ENCODE assay signal across 16 mouse cellular contexts in the genomic region with DNA sequence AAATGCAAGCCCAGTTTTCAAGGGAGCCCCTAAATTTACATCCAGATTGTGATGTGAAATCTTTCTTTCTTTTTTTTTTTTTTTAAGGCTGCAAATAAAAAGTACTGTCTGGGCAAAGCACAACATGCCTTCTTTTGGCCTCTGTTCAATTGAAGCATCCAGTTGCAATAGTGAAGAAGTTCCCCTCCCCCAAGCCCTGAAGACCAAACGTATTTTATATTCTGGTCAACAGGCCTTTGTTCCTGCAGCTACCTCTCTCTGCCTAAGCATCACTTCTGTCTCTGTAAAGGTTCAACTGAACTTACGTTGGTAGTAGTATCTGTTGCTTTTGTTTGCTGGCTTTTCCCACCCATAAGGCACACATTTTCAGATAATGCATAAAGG. TPM values are rescaled to one million over a fixed set of nuclear protein-coding genes. Genes with fewer than 3 reads are reported as not detected.
DNase-seq lines count a peak whose midpoint lies in the region; ATAC-seq and TF ChIP-seq lines count a peak whose summit lies in the region.
"Had no signal": no experiment of that assay in that cellular context is flagged by ENCODE, and none has a peak within 500 bp of the region (broad histone marks: within the 10 kb centered on the region; RNA-seq: fewer than 3 reads in every experiment).

No protein-coding gene starts in this region.

- no peaks in the 10 kb centered on the region for H3K36me3 ChIP-seq in intestine, postnatal 0 days (ENCODE audit: control insufficient read depth, insufficient read depth)
- no peaks in the 10 kb centered on the region for H3K36me3 ChIP-seq in intestine, embryonic 16.5 days (ENCODE audit: control insufficient read depth, insufficient read depth, low read length)
- no peaks in the 10 kb centered on the region for H3K36me3 ChIP-seq in forebrain, embryonic 16.5 days (ENCODE audit: control insufficient read depth, insufficient read depth)
- no peaks in the 10 kb centered on the region for H3K36me3 ChIP-seq in midbrain, embryonic 11.5 days (ENCODE audit: control insufficient read depth, insufficient read depth, low read length)
- no peaks in the 10 kb centered on the region for H3K36me3 ChIP-seq in small intestine, adult 2 months (ENCODE audit: control insufficient read depth, insufficient read depth, low read length)
- H3K36me3 ChIP-seq in liver, embryonic 11.5 days (ENCODE audit: control insufficient read depth, insufficient read depth, low read length), result no peaks in the 10 kb centered on the region
- H3K36me3 ChIP-seq: heart, embryonic 15.5 days; intestine, embryonic 15.5 days; limb, embryonic 15.5 days had no signal

- TF ChIP-seq POLR2A in small intestine, adult 2 months (IDR thresholded peaks at IDR 0.05; ENCODE audit: low read depth, low read length), result no peak
- TF ChIP-seq POLR2A in lung, adult 2 months (IDR thresholded peaks at IDR 0.05; ENCODE audit: borderline replicate concordance, extremely low read depth, low read depth, low read length), result no peak

- no peaks in the 10 kb centered on the region for H3K9me3 ChIP-seq in intestine, postnatal 0 days (ENCODE audit: control insufficient read depth)
- no peaks in the 10 kb centered on the region for H3K9me3 ChIP-seq in intestine, embryonic 16.5 days (ENCODE audit: control insufficient read depth, low read length)
- H3K9me3 ChIP-seq in forebrain, embryonic 16.5 days (ENCODE audit: control insufficient read depth, low read length), result no peaks in the 10 kb centered on the region
- H3K9me3 ChIP-seq in midbrain, embryonic 11.5 days (ENCODE audit: control insufficient read depth, low read length), result no peaks in the 10 kb centered on the region
- no peaks in the 10 kb centered on the region for H3K9me3 ChIP-seq in liver, embryonic 11.5 days (ENCODE audit: control insufficient read depth, low read length)
- H3K9me3 ChIP-seq: heart, embryonic 15.5 days; intestine, embryonic 15.5 days; limb, embryonic 15.5 days had no signal

- TF ChIP-seq CTCF in intestine, postnatal 0 days (IDR thresholded peaks at IDR 0.05; ENCODE audit: low read depth), result no peak
- TF ChIP-seq CTCF in small intestine, adult 2 months (IDR thresholded peaks at IDR 0.05; ENCODE audit: extremely low read depth, insufficient read length, insufficient replicate concordance, low read depth, low read length), result no peak
- TF ChIP-seq CTCF in lung, adult 2 months (IDR thresholded peaks at IDR 0.05; ENCODE audit: insufficient read depth, low read length), result no peak

- 58% methylated on average over 2 of the region's 2 CpGs for WGBS in intestine, postnatal 0 days
- 36% methylated on average over 2 of the region's 2 CpGs for WGBS in intestine, embryonic 16.5 days
- WGBS in forebrain, embryonic 16.5 days, result 20% methylated on average over 2 of the region's 2 CpGs
- WGBS in midbrain, embryonic 11.5 days, result 22% methylated on average over 2 of the region's 2 CpGs
- WGBS in small intestine, adult 2 months, result 62% methylated on average over 2 of the region's 2 CpGs
- WGBS in lung, adult 2 months, result 58% methylated on average over 2 of the region's 2 CpGs
- 56% methylated on average over 2 of the region's 2 CpGs for WGBS in liver, embryonic 11.5 days

- H3K4me3 ChIP-seq in intestine, postnatal 0 days (ENCODE audit: low read depth, low read length), result no peak overlapping the region
- H3K4me3 ChIP-seq in intestine, embryonic 16.5 days (ENCODE audit: low read length), result no peak overlapping the region
- no peak overlapping the region for H3K4me3 ChIP-seq in forebrain, embryonic 16.5 days (replicated peaks; ENCODE audit: low read length)
- H3K4me3 ChIP-seq in midbrain, embryonic 11.5 days (ENCODE audit: low read depth, low read length), result no peak overlapping the region
- H3K4me3 ChIP-seq in small intestine, adult 2 months (ENCODE audit: low read depth, low read length), result no peak overlapping the region
- H3K4me3 ChIP-seq in lung, adult 2 months (replicated peaks; ENCODE audit: extremely low read depth, low read depth, low read length), result no peak overlapping the region
- no peak overlapping the region for H3K4me3 ChIP-seq in liver, embryonic 11.5 days (ENCODE audit: low read depth, low read length)
- H3K4me3 ChIP-seq: heart, embryonic 15.5 days; intestine, embryonic 15.5 days; limb, embryonic 15.5 days had no signal

- no peaks in the 10 kb centered on the region for H3K4me1 ChIP-seq in intestine, postnatal 0 days (replicated peaks; ENCODE audit: control insufficient read depth, insufficient read depth, low read length)
- H3K4me1 ChIP-seq in intestine, embryonic 16.5 days (ENCODE audit: control insufficient read depth, insufficient read depth, low read length), result no peaks in the 10 kb centered on the region
- H3K4me1 ChIP-seq in forebrain, embryonic 16.5 days (replicated peaks; ENCODE audit: control insufficient read depth, insufficient read depth, low read length), result peaks cover 6% of the 10 kb centered on the region; the same call in 1 of the 2 replicates
- peaks cover 10% of the 10 kb centered on the region; the same call in 1 of the 2 replicates for H3K4me1 ChIP-seq in midbrain, embryonic 11.5 days (ENCODE audit: control insufficient read depth, insufficient read depth, low read length)
- peaks cover 10% of the 10 kb centered on the region; the same call in 1 of the 2 replicates for H3K4me1 ChIP-seq in small intestine, adult 2 months (ENCODE audit: control insufficient read depth, insufficient read depth, insufficient read length, low read length)
- H3K4me1 ChIP-seq in lung, adult 2 months (ENCODE audit: control insufficient read depth, insufficient read depth, low read length), result no peaks in the 10 kb centered on the region
- H3K4me1 ChIP-seq in liver, embryonic 11.5 days (replicated peaks; ENCODE audit: control insufficient read depth, insufficient read depth, low read length), result no peaks in the 10 kb centered on the region
- H3K4me1 ChIP-seq: heart, embryonic 15.5 days; intestine, embryonic 15.5 days; limb, embryonic 15.5 days had no signal

- H3K4me2 ChIP-seq in intestine, postnatal 0 days (replicated peaks; ENCODE audit: low read depth), result no peak overlapping the region
- no peak overlapping the region for H3K4me2 ChIP-seq in intestine, embryonic 16.5 days (ENCODE audit: low read depth, low read length)
- no peak overlapping the region for H3K4me2 ChIP-seq in forebrain, embryonic 16.5 days (ENCODE audit: low read length)
- H3K4me2 ChIP-seq in midbrain, embryonic 11.5 days, result peak overlapping the region; percentile 22; the same call in 1 of the 2 replicates
- H3K4me2 ChIP-seq in liver, embryonic 11.5 days, result no peak overlapping the region
- H3K4me2 ChIP-seq: heart, embryonic 15.5 days; intestine, embryonic 15.5 days; limb, embryonic 15.5 days had no signal

- no peaks in the 10 kb centered on the region for H3K27me3 ChIP-seq in intestine, postnatal 0 days (replicated peaks; ENCODE audit: control insufficient read depth, insufficient read depth, low read length)
- H3K27me3 ChIP-seq in intestine, embryonic 16.5 days (replicated peaks; ENCODE audit: control insufficient read depth, insufficient read depth, low read length), result no peaks in the 10 kb centered on the region
- H3K27me3 ChIP-seq in forebrain, embryonic 16.5 days (replicated peaks; ENCODE audit: control insufficient read depth, insufficient read depth, low read length), result no peaks in the 10 kb centered on the region
- no peaks in the 10 kb centered on the region for H3K27me3 ChIP-seq in midbrain, embryonic 11.5 days (ENCODE audit: control insufficient read depth, insufficient read depth, low read length)
- H3K27me3 ChIP-seq in small intestine, adult 2 months (ENCODE audit: control insufficient read depth, insufficient read depth, low read length), result no peaks in the 10 kb centered on the region
- H3K27me3 ChIP-seq in liver, embryonic 11.5 days (replicated peaks; ENCODE audit: control insufficient read depth, insufficient read depth, low read length), result no peaks in the 10 kb centered on the region
- H3K27me3 ChIP-seq: heart, embryonic 15.5 days; intestine, embryonic 15.5 days; limb, embryonic 15.5 days had no signal

- ATAC-seq in intestine, postnatal 0 days, result no peak
- no peak for ATAC-seq in intestine, embryonic 16.5 days
- ATAC-seq in forebrain, embryonic 16.5 days, result no peak
- peak; percentile 70 for ATAC-seq in midbrain, embryonic 11.5 days (ENCODE audit: low FRiP score)
- ATAC-seq in liver, embryonic 11.5 days (replicated peaks; ENCODE audit: low FRiP score), result no peak

- DNase-seq in midbrain, embryonic 11.5 days (ENCODE audit: low spot score, missing footprints), result no peak
- no peak for DNase-seq in lung, adult 2 months
- DNase-seq in liver, embryonic 11.5 days (ENCODE audit: low spot score), result no peak
- no peak for DNase-seq in adrenal gland, postnatal 10 days
- DNase-seq: adrenal gland, postnatal 36 days; gastrocnemius, postnatal 36 days; lung, postnatal 14 days; spleen, adult 18-20 months had no signal

- no peak overlapping the region for H3K9ac ChIP-seq in intestine, postnatal 0 days (ENCODE audit: low read depth, low read length)
- H3K9ac ChIP-seq in intestine, embryonic 16.5 days (ENCODE audit: low read depth, low read length), result no peak overlapping the region
- no peak overlapping the region for H3K9ac ChIP-seq in forebrain, embryonic 16.5 days (replicated peaks; ENCODE audit: low read depth, low read length)
- H3K9ac ChIP-seq in midbrain, embryonic 11.5 days (ENCODE audit: low read length), result 0 out of 2 replicates have a peak overlapping the region, but pooled peaks have one; percentile 40
- H3K9ac ChIP-seq in liver, embryonic 11.5 days (ENCODE audit: low read depth, low read length), result no peak overlapping the region
- H3K9ac ChIP-seq: heart, embryonic 15.5 days; intestine, embryonic 15.5 days; limb, embryonic 15.5 days had no signal

- H3K27ac ChIP-seq in intestine, postnatal 0 days (ENCODE audit: low read depth, low read length), result peak overlapping the region; percentile 78; the same call in 1 of the 2 replicates
- no peak overlapping the region for H3K27ac ChIP-seq in intestine, embryonic 16.5 days (ENCODE audit: low read length)
- peak overlapping the region; percentile 50 for H3K27ac ChIP-seq in forebrain, embryonic 16.5 days (ENCODE audit: low read length)
- H3K27ac ChIP-seq in midbrain, embryonic 11.5 days (ENCODE audit: low read depth, low read length), result peak overlapping the region; percentile 89
- H3K27ac ChIP-seq in small intestine, adult 2 months (ENCODE audit: insufficient read depth, low read depth, low read length), result peak overlapping the region; percentile 96; the same call in 1 of the 2 replicates
- no peak overlapping the region for H3K27ac ChIP-seq in liver, embryonic 11.5 days (ENCODE audit: low read depth, low read length)
- H3K27ac ChIP-seq: heart, embryonic 15.5 days; intestine, embryonic 15.5 days; limb, embryonic 15.5 days had no signal

RNA-seq across cellular contexts. Expression of gene Slc25a43, which starts 20.5 kb away (rescaled TPM):
- 12.8 and 13.7 TPM in 2 replicates for polyA plus RNA-seq in intestine, postnatal 0 days (2015; fragmentation: Nextera tagmentation; extraction: Ambion mirVana)
- polyA plus RNA-seq in intestine, embryonic 16.5 days (2015; fragmentation: Nextera tagmentation; extraction: Ambion mirVana), result 4.4 and 4.7 TPM in 2 replicates
- polyA plus RNA-seq in forebrain, embryonic 16.5 days (2015; fragmentation: Nextera tagmentation; extraction: Ambion mirVana), result 0.42 and 0.70 TPM in 2 replicates
- 0.33 and 1.0 TPM in 2 replicates for polyA plus RNA-seq in midbrain, embryonic 11.5 days (2014; fragmentation: Nextera tagmentation; extraction: Ambion mirVana)
- polyA plus RNA-seq in small intestine, adult 2 months (2012; rRNA removed), result 0.75 and 1.1 TPM in 2 replicates
- 3.1 and 3.4 TPM in 2 replicates for polyA plus RNA-seq in lung, adult 2 months (2012; rRNA removed)
- polyA plus RNA-seq in liver, embryonic 11.5 days (2014; fragmentation: Nextera tagmentation; extraction: Ambion mirVana), result 1.7 and 2.0 TPM in 2 replicates
- 1 to 10 TPM; 1.3 to 2.0 TPM for total RNA-seq in adrenal gland, postnatal 10 days (2021)
- total RNA-seq: monocyte, adult 5-6 weeks had no signal

RNA-seq across cellular contexts. Expression of gene Slc25a5, which starts 31.5 kb away (rescaled TPM):
- polyA plus RNA-seq in intestine, postnatal 0 days (2015; fragmentation: Nextera tagmentation; extraction: Ambion mirVana), result 1,696 and 1,837 TPM in 2 replicates
- 1,210 and 1,225 TPM in 2 replicates for polyA plus RNA-seq in intestine, embryonic 16.5 days (2015; fragmentation: Nextera tagmentation; extraction: Ambion mirVana)
- polyA plus RNA-seq in forebrain, embryonic 16.5 days (2015; fragmentation: Nextera tagmentation; extraction: Ambion mirVana), result 460 and 461 TPM in 2 replicates
- 805 and 833 TPM in 2 replicates for polyA plus RNA-seq in midbrain, embryonic 11.5 days (2014; fragmentation: Nextera tagmentation; extraction: Ambion mirVana)
- polyA plus RNA-seq in small intestine, adult 2 months (2012; rRNA removed), result 962 and 2,171 TPM in 2 replicates
- polyA plus RNA-seq in lung, adult 2 months (2012; rRNA removed), result 299 and 343 TPM in 2 replicates
- 942 and 1,011 TPM in 2 replicates for polyA plus RNA-seq in liver, embryonic 11.5 days (2014; fragmentation: Nextera tagmentation; extraction: Ambion mirVana)
- 100 to 1,000 TPM; 591 to 638 TPM for total RNA-seq in adrenal gland, postnatal 10 days (2021)

Comparison
In these comparisons a context has a peak if more than half of its experiments do, and no peak if none do; other contexts are left out.
1. H3K27ac ChIP-seq: peak in intestine, postnatal 0 days (single experiment), forebrain, embryonic 16.5 days (single experiment), midbrain, embryonic 11.5 days (single experiment) and small intestine, adult 2 months (single experiment); none in intestine, embryonic 16.5 days (single experiment) and liver, embryonic 11.5 days (single experiment).